Mouse (Mus musculus): Measurements from ENCODE around the gene Tdrd9. TPM values are rescaled to one million over a fixed set of nuclear protein-coding genes. Genes with fewer than 3 reads are reported as not detected.

The Tdrd9 gene
- not detected for polyA plus RNA-seq (2015; fragmentation: Illumina TruSeq; extraction: RNeasy Lipid Tissue Mini Kit (QIAGEN cat#74804); ENCODE audit: insufficient read depth, low read depth, low replicate concordance)

DNA sequence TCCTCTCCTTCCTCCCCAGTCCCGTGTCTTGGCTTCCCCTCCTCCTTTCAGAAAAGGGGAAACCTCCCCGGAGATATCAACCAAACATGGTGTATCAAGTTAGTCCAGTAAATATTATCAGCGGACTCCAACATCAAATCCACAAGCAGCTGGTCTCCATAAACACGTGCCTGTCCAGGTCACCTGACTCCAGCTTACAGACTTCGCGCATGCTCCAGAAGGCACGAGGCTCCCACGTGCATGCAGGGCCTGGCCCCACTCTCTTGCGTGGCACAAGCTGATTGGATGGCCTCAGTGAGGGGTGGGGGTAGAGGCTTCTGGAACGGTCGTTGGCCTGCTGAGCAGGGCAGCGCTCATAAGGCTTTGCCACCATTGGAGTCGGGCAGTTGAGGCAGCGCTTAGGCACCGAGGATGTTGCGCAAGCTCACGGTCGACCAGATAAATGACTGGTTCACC, at the start of gene Tdrd9:
Tdrd9 (plus strand) TSS at position 329 of the 456 bp plus-strand sequence.

DNA sequence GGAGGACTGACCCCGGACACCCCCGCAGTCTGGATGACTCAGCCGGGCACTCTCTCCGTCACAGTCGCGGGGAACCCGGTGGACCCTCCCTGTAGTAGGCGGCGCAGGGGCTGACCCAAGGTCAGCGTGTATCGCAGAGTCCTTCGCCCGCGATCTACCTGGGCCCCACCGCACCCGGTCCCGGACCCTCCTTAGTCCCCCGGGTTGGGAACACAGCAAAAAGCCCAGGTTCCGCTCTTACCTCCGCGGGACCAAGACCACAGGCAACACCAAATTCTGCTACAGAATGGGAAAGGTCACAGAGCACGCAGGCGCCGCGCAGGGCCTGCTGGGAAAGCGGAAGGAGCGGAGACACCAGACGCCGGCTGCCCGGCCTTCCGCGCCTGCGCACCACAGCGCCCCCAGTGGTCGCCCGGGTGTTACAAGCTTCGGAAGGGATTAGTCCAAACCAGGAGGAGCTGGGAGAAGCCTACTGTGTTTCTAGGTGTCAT, 4.6 kb upstream of the Tdrd9 start, which contains the start of gene Atp5mpl:
Atp5mpl (minus strand) TSS at position 295 of the 491 bp plus-strand sequence.

DNA sequence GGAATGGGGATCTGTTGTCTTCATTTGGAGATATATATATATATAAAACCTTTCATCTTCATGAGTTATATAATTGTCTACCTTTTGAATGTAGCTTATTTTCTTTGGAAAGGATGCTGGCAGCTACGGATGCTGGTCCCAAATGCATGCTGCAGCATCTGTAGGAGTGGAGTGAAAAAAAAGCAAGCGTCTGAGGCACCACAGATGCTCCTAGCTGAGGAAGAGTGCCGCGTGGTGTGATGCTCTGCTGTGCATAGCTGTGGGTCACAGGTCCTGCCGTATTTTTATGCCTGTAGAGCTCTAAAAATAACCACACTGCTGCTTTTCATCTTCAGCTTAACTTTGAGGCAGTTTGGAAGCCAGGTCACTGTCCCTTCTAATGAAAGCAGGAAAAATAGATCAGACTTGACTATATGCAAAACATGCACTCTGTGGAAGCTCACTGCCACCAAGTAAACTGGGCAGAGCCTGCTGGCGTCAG, 9.6 kb downstream of the Tdrd9 start, which contains the start of gene Rd3l:
Rd3l (minus strand) TSS at position 431 of the 481 bp plus-strand sequence.

DNA sequence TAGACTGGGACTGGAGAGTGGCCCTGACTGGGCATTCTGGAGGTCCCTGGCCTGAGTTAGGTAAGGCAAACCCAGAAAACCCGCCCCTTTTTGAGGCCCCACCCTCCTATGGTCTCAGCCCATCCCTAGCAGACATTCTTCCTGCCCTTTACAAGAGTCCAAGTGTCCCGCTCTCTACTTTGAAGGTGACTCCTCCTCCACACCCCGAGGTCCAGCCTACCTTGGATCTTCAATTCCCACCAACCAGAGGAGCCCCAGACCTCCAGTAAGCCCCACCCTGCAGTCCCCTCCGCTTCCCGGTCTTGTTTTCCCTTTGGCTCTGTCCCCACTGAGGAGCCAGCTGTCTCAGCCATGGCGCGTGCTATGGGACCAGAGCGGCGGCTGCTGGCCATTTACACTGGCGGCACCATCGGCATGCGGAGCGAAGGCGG, 135.2 kb downstream of the Tdrd9 start, which contains the start of gene Aspg:
Aspg (plus strand) TSS at position 139 of the 431 bp plus-strand sequence.

Other genes starting within 250 kb of the Tdrd9 start
- gene Klc1, start 212.7 kb upstream of the Tdrd9 start, polyA plus RNA-seq (2015; fragmentation: Illumina TruSeq; extraction: RNeasy Lipid Tissue Mini Kit (QIAGEN cat#74804); ENCODE audit: insufficient read depth, low read depth, low replicate concordance), result 62.6 TPM
- gene Xrcc3, start 157.7 kb upstream of the Tdrd9 start, polyA plus RNA-seq (2015; fragmentation: Illumina TruSeq; extraction: RNeasy Lipid Tissue Mini Kit (QIAGEN cat#74804); ENCODE audit: insufficient read depth, low read depth, low replicate concordance), result 1.3 TPM
- gene Zfyve21, start 157.4 kb upstream of the Tdrd9 start, polyA plus RNA-seq (2015; fragmentation: Illumina TruSeq; extraction: RNeasy Lipid Tissue Mini Kit (QIAGEN cat#74804); ENCODE audit: insufficient read depth, low read depth, low replicate concordance), result 18.6 TPM
- gene Ppp1r13b, start 63.4 kb upstream of the Tdrd9 start, polyA plus RNA-seq (2015; fragmentation: Illumina TruSeq; extraction: RNeasy Lipid Tissue Mini Kit (QIAGEN cat#74804); ENCODE audit: insufficient read depth, low read depth, low replicate concordance), result 8.2 TPM
- gene Atp5mpl, start 4.6 kb upstream of the Tdrd9 start, polyA plus RNA-seq (2015; fragmentation: Illumina TruSeq; extraction: RNeasy Lipid Tissue Mini Kit (QIAGEN cat#74804); ENCODE audit: insufficient read depth, low read depth, low replicate concordance), result 98.7 TPM
- gene Rd3l, start 9.8 kb downstream of the Tdrd9 start, polyA plus RNA-seq (2015; fragmentation: Illumina TruSeq; extraction: RNeasy Lipid Tissue Mini Kit (QIAGEN cat#74804); ENCODE audit: insufficient read depth, low read depth, low replicate concordance), result not detected
- not detected for gene Aspg, start 135.1 kb downstream of the Tdrd9 start, polyA plus RNA-seq (2015; fragmentation: Illumina TruSeq; extraction: RNeasy Lipid Tissue Mini Kit (QIAGEN cat#74804); ENCODE audit: insufficient read depth, low read depth, low replicate concordance)
- gene Kif26a, start 174.6 kb downstream of the Tdrd9 start, polyA plus RNA-seq (2015; fragmentation: Illumina TruSeq; extraction: RNeasy Lipid Tissue Mini Kit (QIAGEN cat#74804); ENCODE audit: insufficient read depth, low read depth, low replicate concordance), result 3.0 TPM

Data from pancreas, adult 10 weeks (tissue).